Mouse (Mus musculus) stomach, postnatal 0 days (tissue): ENCODE results near the gene Tsen54.

ENCODE experiments used
- CTCF ChIP-seq: IDR thresholded peaks from 2 replicates; pipeline ENCODE4 v1.5.1; 2016; ENCODE audit warnings: antibody characterized with exemption, low read depth, mild to moderate bottlenecking, moderate library complexity
- EP300 ChIP-seq: optimal IDR thresholded peaks from 2 replicates; pipeline ENCODE3; 2016; ENCODE audit warnings: antibody characterized with exemption

- TF ChIP-seq EP300 (no peak), CTCF (no peak; the same call in 1 of the 2 replicates)
These were observed 48.9 kb upstream of the Tsen54 start for GRCm38 (mm10) chr11:115765607-115766141.
